Mouse (Mus musculus): ENCODE data around the gene Bcl6. TPM values are rescaled to one million over a fixed set of nuclear protein-coding genes. Genes with fewer than 3 reads are reported as not detected.
A peak's percentile ranks its signal among the peaks of the same experiment; 100 is the strongest.

Bcl6 gene
- polyA plus RNA-seq, 1 experiment from 2014 or later, result 0.22 TPM

GRCm38 (mm10) chr16:24011306-24011705, 22.7 kb upstream of the Bcl6 start:
- Histone ChIP-seq H3K9ac (no peak overlapping the region), H3K27ac (no peak overlapping the region), H3K4me2 (no peak overlapping the region), H3K36me3 (no peaks in the 10 kb centered on the region), H3K4me3 (no peak overlapping the region), H3K9me3 (no peaks in the 10 kb centered on the region), H3K4me1 (replicated peaks) (no peaks in the 10 kb centered on the region), H3K27me3 (no peaks in the 10 kb centered on the region)
- WGBS, result 91% methylated on average over 3 of the region's 3 CpGs
- ATAC-seq (ENCODE audit: low FRiP score), result no peak

GRCm38 (mm10) chr16:24009891-24010290, 21.2 kb upstream of the Bcl6 start:
- no peak overlapping the region for H3K27ac ChIP-seq
- WGBS, result 90% methylated on average over 2 of the region's 2 CpGs
- no peaks in the 10 kb centered on the region for H3K27me3 ChIP-seq
- no peak for ATAC-seq (ENCODE audit: low FRiP score)
- no peaks in the 10 kb centered on the region for H3K36me3 ChIP-seq
- no peak overlapping the region for H3K4me3 ChIP-seq
- no peaks in the 10 kb centered on the region for H3K4me1 ChIP-seq (replicated peaks)
- no peak overlapping the region for H3K9ac ChIP-seq
- H3K4me2 ChIP-seq, result no peak overlapping the region
- H3K9me3 ChIP-seq, result no peaks in the 10 kb centered on the region

- no peak for ATAC-seq (ENCODE audit: low FRiP score)
- H3K4me3 ChIP-seq, result no peak overlapping the region
- H3K9ac ChIP-seq, result no peak overlapping the region
- H3K27me3 ChIP-seq, result no peaks in the 10 kb centered on the region
- no peaks in the 10 kb centered on the region for H3K4me1 ChIP-seq (replicated peaks)
- 83% methylated on average over 8 of the region's 8 CpGs for WGBS
- no peaks in the 10 kb centered on the region for H3K9me3 ChIP-seq
- H3K27ac ChIP-seq, result no peak overlapping the region
- no peaks in the 10 kb centered on the region for H3K36me3 ChIP-seq
- H3K4me2 ChIP-seq, result no peak overlapping the region
These were observed 17.3 kb upstream of the Bcl6 start for GRCm38 (mm10) chr16:24005928-24006327.

- no peak for ATAC-seq (ENCODE audit: low FRiP score)
- Histone ChIP-seq H3K9me3 (no peaks in the 10 kb centered on the region), H3K9ac (no peak overlapping the region), H3K36me3 (no peaks in the 10 kb centered on the region), H3K27ac (no peak overlapping the region), H3K4me3 (no peak overlapping the region), H3K4me2 (no peak overlapping the region), H3K27me3 (no peaks in the 10 kb centered on the region), H3K4me1 (replicated peaks) (no peaks in the 10 kb centered on the region)
- 90% methylated on average over 6 of the region's 6 CpGs for WGBS
These were observed 9.3 kb upstream of the Bcl6 start for GRCm38 (mm10) chr16:23997912-23998311.

- no peak for ATAC-seq (ENCODE audit: low FRiP score)
- H3K36me3 ChIP-seq, result no peaks in the 10 kb centered on the region
- H3K27ac ChIP-seq, result no peak overlapping the region
- H3K9me3 ChIP-seq, result no peaks in the 10 kb centered on the region
- no peak overlapping the region for H3K4me2 ChIP-seq
- H3K4me3 ChIP-seq, result no peak overlapping the region
- H3K9ac ChIP-seq, result no peak overlapping the region
- H3K4me1 ChIP-seq (replicated peaks), result no peaks in the 10 kb centered on the region
- 87% methylated on average over 3 of the region's 3 CpGs for WGBS
- no peaks in the 10 kb centered on the region for H3K27me3 ChIP-seq
These were observed 8.6 kb upstream of the Bcl6 start for GRCm38 (mm10) chr16:23997228-23997627.

- no peak overlapping the region for H3K4me2 ChIP-seq
- no peak for ATAC-seq (ENCODE audit: low FRiP score)
- H3K4me3 ChIP-seq, result no peak overlapping the region
- no peaks in the 10 kb centered on the region for H3K27me3 ChIP-seq
- no peaks in the 10 kb centered on the region for H3K9me3 ChIP-seq
- no peak overlapping the region for H3K9ac ChIP-seq
- 0 out of 2 replicates have a peak, but pooled peaks cover 1% of the 10 kb centered on the region for H3K4me1 ChIP-seq (replicated peaks)
- WGBS, result 85% methylated on average over 7 of the region's 7 CpGs
- no peaks in the 10 kb centered on the region for H3K36me3 ChIP-seq
- no peak overlapping the region for H3K27ac ChIP-seq
These were observed 7.7 kb upstream of the Bcl6 start for GRCm38 (mm10) chr16:23996342-23996741.

GRCm38 (mm10) chr16:23993351-23994321, 5.0 kb upstream of the Bcl6 start:
- Histone ChIP-seq H3K27me3 (peaks cover 5% of the 10 kb centered on the region; the same call in 1 of the 2 replicates), H3K9ac (no peak overlapping the region), H3K4me1 (replicated peaks) (peaks cover 14% of the 10 kb centered on the region), H3K36me3 (no peaks in the 10 kb centered on the region), H3K9me3 (no peaks in the 10 kb centered on the region), H3K4me3 (no peak overlapping the region), H3K27ac (no peak overlapping the region), H3K4me2 (no peak overlapping the region)
- ATAC-seq (ENCODE audit: low FRiP score), result no peak
- 60% methylated on average over 17 of the region's 17 CpGs for WGBS

- peaks cover 7% of the 10 kb centered on the region for H3K27me3 ChIP-seq
- no peaks in the 10 kb centered on the region for H3K36me3 ChIP-seq
- no peak overlapping the region for H3K4me2 ChIP-seq
- H3K4me3 ChIP-seq, result no peak overlapping the region
- H3K9ac ChIP-seq, result no peak overlapping the region
- ATAC-seq (ENCODE audit: low FRiP score), result no peak
- no peaks in the 10 kb centered on the region for H3K9me3 ChIP-seq
- no peak overlapping the region for H3K27ac ChIP-seq
- H3K4me1 ChIP-seq (replicated peaks), result peaks cover 20% of the 10 kb centered on the region
- WGBS, result 89% methylated on average over 14 of the region's 14 CpGs
These were observed 3.4 kb upstream of the Bcl6 start for GRCm38 (mm10) chr16:23991846-23992580.

GRCm38 (mm10) chr16:23991170-23991569, 2.5 kb upstream of the Bcl6 start:
- peaks cover 15% of the 10 kb centered on the region for H3K27me3 ChIP-seq
- H3K9me3 ChIP-seq, result no peaks in the 10 kb centered on the region
- 1% methylated on average over 4 of the region's 4 CpGs for WGBS
- no peak overlapping the region for H3K9ac ChIP-seq
- no peaks in the 10 kb centered on the region for H3K36me3 ChIP-seq
- H3K4me2 ChIP-seq, result no peak overlapping the region
- ATAC-seq (ENCODE audit: low FRiP score), result no peak
- H3K27ac ChIP-seq, result no peak overlapping the region
- peaks cover 26% of the 10 kb centered on the region for H3K4me1 ChIP-seq (replicated peaks)
- no peak overlapping the region for H3K4me3 ChIP-seq

GRCm38 (mm10) chr16:23990161-23990970, 1.7 kb upstream of the Bcl6 start:
- WGBS, result 38% methylated on average over 11 of the region's 11 CpGs
- Histone ChIP-seq H3K27me3 (peaks cover 23% of the 10 kb centered on the region), H3K9me3 (no peaks in the 10 kb centered on the region), H3K9ac (peak overlapping the region; percentile 87), H3K4me1 (replicated peaks) (peaks cover 26% of the 10 kb centered on the region), H3K36me3 (no peaks in the 10 kb centered on the region), H3K27ac (peak overlapping the region; percentile 98; the same call in 1 of the 2 replicates), H3K4me3 (peak overlapping the region; percentile 65), H3K4me2 (peak overlapping the region; percentile 96)
- ATAC-seq (ENCODE audit: low FRiP score), result no peak

GRCm38 (mm10) chr16:23989209-23990160, 833 bp upstream of the Bcl6 start:
- Histone ChIP-seq H3K27me3 (peaks cover 31% of the 10 kb centered on the region), H3K4me3 (peak overlapping the region; percentile 65), H3K4me1 (replicated peaks) (peaks cover 33% of the 10 kb centered on the region), H3K27ac (peak overlapping the region; percentile 98), H3K9ac (peak overlapping the region; percentile 87), H3K36me3 (no peaks in the 10 kb centered on the region), H3K9me3 (no peaks in the 10 kb centered on the region), H3K4me2 (peak overlapping the region; percentile 96)
- WGBS, result 1% methylated on average over 25 of the region's 25 CpGs
- ATAC-seq (ENCODE audit: low FRiP score), result peak; percentile 60; the same call in 1 of the 2 replicates

Data from hindbrain, embryonic 13.5 days (tissue).